Mouse (Mus musculus) right cerebral cortex, postnatal 25 days (tissue): ENCODE measurements around the gene Gm8857.
"Not testable (repeated sequence)": the region's sequence is repeated elsewhere in the genome, so short reads cannot be mapped to it uniquely, and the experiment has no call there.

Source experiments
- DNase-seq: peaks from one replicate; pipeline ENCODE4 v3.0.0; 2022

Gene Gm8857

GRCm38 (mm10) chr5:10947505-10947904 is at the start of gene Gm8857, which contains the start of gene Gm8871:
Gene Gm8857, plus strand, starts transcription at chr5:10947807.
Gene Gm8871, plus strand, starts transcription at chr5:10947805.
- not testable (repeated sequence) for DNase-seq

DNA sequence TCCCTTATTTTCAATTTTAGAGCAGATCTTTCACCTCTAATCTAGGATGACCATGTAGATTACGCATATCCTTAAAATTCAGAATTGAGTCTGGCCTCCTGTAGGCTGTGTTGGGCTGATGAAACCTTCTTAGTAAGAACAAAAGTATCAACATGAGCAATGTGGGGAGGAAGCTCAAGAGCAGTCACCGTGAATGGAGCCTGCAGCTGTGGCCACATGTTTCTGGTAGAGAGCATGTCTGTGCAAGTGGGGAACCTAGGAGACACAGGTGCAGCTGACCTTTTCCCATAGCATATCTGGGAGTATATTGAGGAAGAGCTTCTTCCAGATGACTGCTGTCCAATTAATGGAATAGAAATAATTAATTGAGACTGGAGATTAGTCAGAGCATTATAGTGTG is 5.9 kb downstream of the Gm8857 start:
- not testable (repeated sequence) for DNase-seq

DNA sequence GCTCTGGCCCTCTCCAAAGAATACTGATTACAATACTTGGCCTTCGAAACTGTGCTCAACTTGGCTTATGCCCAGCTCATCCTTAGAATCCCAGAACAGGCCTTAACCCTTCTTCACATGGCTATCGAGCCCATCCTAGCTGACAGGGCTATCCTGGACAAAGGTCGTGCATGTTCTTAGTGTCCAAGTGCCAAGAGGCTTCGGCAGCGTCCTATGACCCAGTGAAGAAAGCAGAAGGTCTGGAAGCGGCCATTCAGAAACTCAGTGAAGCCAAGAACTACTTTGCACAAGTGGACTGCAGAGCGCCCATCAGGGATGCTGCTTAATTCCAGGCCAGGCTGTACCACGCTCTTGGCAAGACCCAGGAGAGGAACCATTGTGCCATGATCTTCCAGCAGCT is 10.4 kb downstream of the Gm8857 start:
- DNase-seq, result not testable (repeated sequence)
